Mouse (Mus musculus): Measurements from ENCODE around the gene Ift81.

GRCm38 (mm10) chr5:122518247-122518646 is 96.1 kb downstream of the Ift81 start:
- TF ChIP-seq CTCF (IDR thresholded peaks at IDR 0.05; ENCODE audit: insufficient read depth, low read depth, low read length) (no peak), POLR2A (IDR thresholded peaks at IDR 0.05; ENCODE audit: insufficient read depth, low read depth, low read length) (no peak)

Data from olfactory bulb, adult 2 months (tissue).